Mouse (Mus musculus): ENCODE results near the gene Wdr61.

The Wdr61 gene

DNA sequence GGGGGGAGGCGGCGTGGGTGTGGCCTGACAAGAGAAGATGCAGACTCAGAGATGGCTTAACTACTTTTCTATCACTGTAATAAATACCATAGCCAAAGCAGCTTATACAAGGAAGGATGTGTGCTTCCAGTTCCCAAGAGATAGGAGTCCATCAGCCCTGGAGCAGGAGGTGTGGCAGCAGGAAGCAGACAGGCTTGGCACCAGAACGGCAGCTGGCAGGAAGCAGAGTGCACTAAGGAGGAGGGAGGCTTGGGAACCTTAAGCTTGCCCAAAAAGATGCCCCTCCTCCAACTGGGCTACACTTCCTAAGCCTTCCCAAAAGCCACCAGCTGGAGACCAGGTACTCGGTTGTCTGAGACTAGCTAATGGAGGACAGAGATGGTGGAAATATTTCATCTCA is 51.5 kb downstream of the Wdr61 start:
- DNase-seq (ENCODE audit: low read depth, low spot score): no peak

DNA sequence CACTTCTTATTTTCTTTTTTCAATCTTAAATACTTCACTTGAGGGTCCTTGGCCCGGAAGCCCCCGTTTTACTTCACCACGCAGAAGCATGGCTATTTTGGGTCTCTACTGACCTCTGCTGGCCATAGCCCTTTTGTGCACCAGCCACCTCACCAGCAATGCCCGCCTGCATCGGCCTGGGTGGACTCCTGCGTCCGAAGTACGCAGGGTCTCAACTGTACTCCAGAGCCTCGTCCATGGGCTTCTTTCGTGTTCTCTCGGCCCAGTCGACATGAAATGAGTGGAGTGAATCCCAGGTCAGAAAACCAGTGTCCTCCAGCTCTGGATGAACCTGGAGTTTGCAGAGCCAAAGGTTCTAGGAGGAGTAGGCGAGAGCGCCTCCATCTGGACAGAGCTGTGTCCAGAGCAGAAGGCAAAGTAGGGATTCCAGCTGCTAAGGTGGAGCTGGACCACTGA is 57.8 kb downstream of the Wdr61 start:
- peak; percentile 78 for DNase-seq (ENCODE audit: low read depth, low spot score)

DNA sequence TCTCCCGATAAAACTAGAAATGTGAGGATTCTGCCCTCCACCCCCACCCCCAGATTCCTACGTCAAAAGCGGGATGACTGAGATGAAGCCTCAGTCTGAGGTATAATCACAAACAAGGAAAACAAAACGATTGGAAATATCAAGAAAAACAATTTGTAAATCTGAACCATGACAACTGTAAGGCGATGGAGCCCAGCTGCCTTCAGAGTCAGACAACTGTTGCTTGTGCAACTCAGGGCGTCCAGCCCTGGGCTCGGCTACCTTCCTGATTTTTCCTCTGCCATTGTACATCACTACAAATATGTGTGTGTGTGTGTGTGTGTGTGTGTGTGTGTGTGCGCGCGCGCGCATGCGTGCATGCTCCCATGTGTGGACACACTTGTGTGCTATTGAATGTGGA is 60.4 kb downstream of the Wdr61 start:
- DNase-seq (ENCODE audit: low read depth, low spot score): no peak

DNA sequence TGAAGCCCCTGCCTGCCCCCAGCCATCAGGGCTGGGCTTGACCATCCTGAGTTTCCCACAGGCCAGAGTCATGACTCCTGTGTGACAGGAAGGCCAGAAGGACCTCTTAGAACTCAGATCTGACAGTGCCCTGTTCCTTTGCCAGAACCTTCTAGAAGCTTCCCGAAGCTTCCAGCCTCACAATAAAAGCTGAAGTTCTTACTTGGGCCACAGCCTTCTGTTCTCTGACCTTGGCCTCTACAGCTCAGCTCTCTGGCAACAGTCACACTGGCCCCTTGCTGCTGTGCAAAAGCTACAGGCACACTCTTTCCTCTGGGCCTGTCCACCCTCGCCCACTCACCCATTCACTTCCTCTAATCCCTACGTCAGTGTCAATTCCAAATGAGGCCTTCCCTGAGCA is 62.4 kb downstream of the Wdr61 start:
- no peak for DNase-seq (ENCODE audit: low read depth, low spot score)

DNA sequence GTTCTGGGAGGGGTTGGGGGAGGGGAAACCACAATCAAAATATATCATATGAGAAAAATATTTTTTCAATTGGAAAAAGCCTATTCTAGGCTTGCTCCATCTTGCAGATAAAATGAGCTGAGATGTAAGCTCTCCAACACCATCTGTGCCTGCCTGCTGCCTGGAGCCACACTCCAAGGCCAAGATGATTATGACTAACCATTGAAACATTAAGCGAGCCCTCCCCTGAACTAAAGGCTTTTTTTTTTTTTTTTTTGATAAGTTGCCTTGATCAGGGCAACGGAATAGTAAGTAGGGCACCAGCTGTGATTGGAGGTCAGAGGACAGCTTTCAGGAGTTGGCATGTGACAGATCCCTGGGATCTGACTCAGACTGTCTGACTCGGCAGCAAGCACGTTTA is 65.9 kb downstream of the Wdr61 start:
- no peak for DNase-seq (ENCODE audit: low read depth, low spot score)

DNA sequence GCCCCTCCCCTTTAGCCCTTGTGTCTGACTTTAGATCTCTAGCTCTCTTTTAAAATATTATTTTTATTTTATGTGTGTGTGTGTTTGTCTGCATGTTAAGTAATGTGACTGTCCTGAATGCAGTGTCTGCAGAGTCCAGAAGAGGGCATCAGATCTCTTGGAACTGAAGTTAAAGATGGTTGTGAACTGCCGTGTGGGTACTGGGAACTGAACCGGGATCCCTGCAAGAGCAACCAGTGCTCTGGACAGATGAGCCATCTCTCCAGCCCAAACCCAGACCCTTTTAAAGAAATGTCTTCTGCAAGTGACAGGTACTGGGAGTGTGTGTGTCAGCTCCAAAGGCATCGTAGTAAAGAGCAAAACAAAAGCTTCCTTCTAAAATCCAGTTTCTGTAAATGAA is 68.2 kb downstream of the Wdr61 start:
- DNase-seq (ENCODE audit: low read depth, low spot score): no peak

Data from A20 (cell line).